Mouse (Mus musculus): Measurements from ENCODE around the gene U2af1.
"Not testable (repeated sequence)": the region's sequence is repeated elsewhere in the genome, so short reads cannot be mapped to it uniquely, and the experiment has no call there.

Gene U2af1

GRCm38 (mm10) chr17:31613086-31613755 is 45.5 kb downstream of the U2af1 start:
- no peak for DNase-seq (ENCODE audit: low spot score in 2 of 2)

DNA sequence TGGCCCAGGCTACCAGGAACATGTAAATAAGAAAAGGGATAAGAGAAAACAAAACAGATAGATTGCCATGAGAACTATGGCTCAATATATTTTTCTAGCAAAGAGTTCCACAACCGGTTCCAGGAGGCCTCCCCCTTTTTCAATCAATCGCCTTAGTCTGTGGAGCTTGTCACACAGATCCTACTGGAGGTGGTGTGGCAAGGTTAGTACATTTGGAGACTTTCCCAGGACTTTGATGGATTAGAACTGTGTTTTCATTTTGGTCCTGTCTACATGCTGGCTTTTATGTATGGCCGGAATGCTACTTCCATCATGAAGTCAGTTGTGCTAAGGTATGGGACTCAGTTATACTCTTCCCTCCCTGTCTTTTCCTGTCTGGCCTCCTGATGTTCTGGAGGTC is 48.8 kb downstream of the U2af1 start:
- DNase-seq (ENCODE audit: low spot score in 2 of 2): no peak

DNA sequence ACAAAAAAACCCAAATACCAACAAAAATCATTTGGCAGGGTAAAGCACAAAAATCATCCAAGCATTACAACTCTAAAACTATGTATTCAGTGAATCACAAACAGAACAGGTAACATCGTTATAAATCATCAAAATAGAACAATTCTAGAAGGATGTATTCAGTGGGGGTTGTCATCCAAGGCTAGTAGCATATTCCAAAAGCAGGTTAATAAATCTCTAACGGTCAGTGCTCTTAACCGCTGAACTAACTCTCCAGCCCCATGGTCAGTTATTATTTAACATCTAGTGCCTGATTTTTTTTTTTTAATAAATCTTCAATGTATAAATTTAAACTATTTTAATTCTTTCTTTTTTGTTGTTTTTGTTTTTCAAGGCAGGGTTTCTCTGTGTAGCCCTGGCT is 49.5 kb downstream of the U2af1 start:
- not testable (repeated sequence) for DNase-seq (ENCODE audit: low spot score in 2 of 2)

GRCm38 (mm10) chr17:31607256-31607951 is 51.3 kb downstream of the U2af1 start:
- DNase-seq (ENCODE audit: low spot score in 2 of 2): no peak

GRCm38 (mm10) chr17:31606424-31606823 is 52.3 kb downstream of the U2af1 start:
- DNase-seq (ENCODE audit: low spot score in 2 of 2): no peak

GRCm38 (mm10) chr17:31598593-31598992 is 60.1 kb downstream of the U2af1 start:
- no peak for DNase-seq (ENCODE audit: low spot score in 2 of 2)

GRCm38 (mm10) chr17:31597957-31598356 is 60.7 kb downstream of the U2af1 start:
- no peak for DNase-seq (ENCODE audit: low spot score in 2 of 2)
